Mouse (Mus musculus) hindbrain, embryonic 11.5 days (tissue): Measurements from ENCODE around the gene Spdye4a. TPM values are rescaled to one million over a fixed set of nuclear protein-coding genes. Genes with fewer than 3 reads are reported as not detected.

Source experiments
- ATAC-seq: fragments of 200-750 bp; cut with Nextera tagmentation; 2 replicates; pipeline ENCODE4 v1.8.0; 2017; ENCODE audit warnings: mild to moderate bottlenecking, moderate TSS enrichment, moderate library complexity; ENCODE audit not compliant: low FRiP score
- DNase-seq: peaks from one replicate; pipeline ENCODE4 v3.0.0-alpha.2; 2015; ENCODE audit warnings: low spot score
- H3K27ac ChIP-seq: fragments of 300-500 bp; sonication (generic); 2 replicates; pipeline ENCODE4 v1.5.1; 2014; ENCODE audit warnings: mild to moderate bottlenecking, low read depth, low read length
- H3K27me3 ChIP-seq: fragments of 300-500 bp; sonication (generic); 2 replicates; pipeline ENCODE4 v1.6.1; 2014; ENCODE audit warnings: mild to moderate bottlenecking, low read length, moderate library complexity, mixed read lengths; ENCODE audit not compliant: control insufficient read depth, insufficient read depth
- H3K36me3 ChIP-seq: fragments of 300-500 bp; sonication (generic); 2 replicates; pipeline ENCODE4 v1.6.1; 2014; ENCODE audit warnings: mild to moderate bottlenecking, low read length, moderate library complexity, mixed read lengths; ENCODE audit not compliant: control insufficient read depth, insufficient read depth
- H3K4me1 ChIP-seq: fragments of 300-500 bp; sonication (generic); replicated peaks from 2 replicates; pipeline ENCODE4 v1.6.1; 2014; ENCODE audit warnings: low read length, mixed read lengths; ENCODE audit not compliant: control insufficient read depth, insufficient read depth
- H3K4me2 ChIP-seq: fragments of 300-500 bp; sonication (generic); replicated peaks from 2 replicates; pipeline ENCODE4 v1.6.1; 2014; ENCODE audit warnings: mild to moderate bottlenecking, low read depth, low read length
- H3K4me3 ChIP-seq: fragments of 300-500 bp; sonication (generic); 2 replicates; pipeline ENCODE4 v1.5.1; 2014; ENCODE audit warnings: low read depth, low read length
- H3K9ac ChIP-seq: fragments of 300-500 bp; sonication (generic); 2 replicates; pipeline ENCODE4 v1.6.1; 2014; ENCODE audit warnings: low read depth, low read length
- H3K9me3 ChIP-seq: fragments of 300-500 bp; sonication (generic); 2 replicates; pipeline ENCODE4 v1.6.1; 2016; ENCODE audit warnings: low read length; ENCODE audit not compliant: control insufficient read depth
- WGBS: fragments of 180-500 bp; shearing (Covaris S2); extraction: QIAGEN DNeasy Blood & Tissue Kit; methylation state at CpG from one replicate; pipeline ENCODE4 v1.1.7; 2014; 5-methylcytosine and 5-hydroxymethylcytosine counted together
- polyA plus RNA-seq: library from polyadenylated mRNA; unstranded; fragments of >200 nt; fragmentation: Nextera tagmentation; extraction: Ambion mirVana; gene quantifications from 2 replicates; pipeline ENCODE4 v1.2.1, GENCODE M21; 2014

Gene Spdye4a
- polyA plus RNA-seq, 1 experiment from 2014 or later = not detected

DNA sequence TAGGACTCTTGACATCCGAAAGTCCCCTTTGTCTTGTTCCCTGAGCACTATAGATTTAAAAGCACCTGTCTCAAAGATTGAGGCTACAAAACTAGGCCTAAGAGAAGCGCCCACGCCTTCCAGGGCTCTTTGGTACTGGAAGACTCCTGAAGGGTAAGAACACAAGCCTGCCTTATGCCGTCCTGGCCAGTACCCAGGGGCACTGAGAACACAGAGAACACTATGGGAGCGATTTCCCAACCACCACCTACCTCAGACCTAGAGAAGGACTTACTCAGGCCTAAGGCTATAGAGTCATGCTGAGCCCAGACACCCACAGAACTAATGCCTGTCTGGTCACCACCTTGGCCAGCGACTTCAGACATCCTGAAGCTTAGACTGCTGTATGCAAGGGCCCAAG is 40.1 kb upstream of the Spdye4a start:
- Histone ChIP-seq H3K9me3 (no peaks in the 10 kb centered on the region), H3K4me3 (no peak overlapping the region), H3K9ac (no peak overlapping the region), H3K4me1 (peaks cover 8% of the 10 kb centered on the region; the same call in 1 of the 2 replicates), H3K36me3 (no peaks in the 10 kb centered on the region; the same call in 1 of the 2 replicates), H3K27me3 (no peaks in the 10 kb centered on the region), H3K4me2 (no peak overlapping the region), H3K27ac (no peak overlapping the region)
- 82% methylated on average over 6 of the region's 6 CpGs for WGBS
- DNase-seq (no peak), ATAC-seq (no peak)

DNA sequence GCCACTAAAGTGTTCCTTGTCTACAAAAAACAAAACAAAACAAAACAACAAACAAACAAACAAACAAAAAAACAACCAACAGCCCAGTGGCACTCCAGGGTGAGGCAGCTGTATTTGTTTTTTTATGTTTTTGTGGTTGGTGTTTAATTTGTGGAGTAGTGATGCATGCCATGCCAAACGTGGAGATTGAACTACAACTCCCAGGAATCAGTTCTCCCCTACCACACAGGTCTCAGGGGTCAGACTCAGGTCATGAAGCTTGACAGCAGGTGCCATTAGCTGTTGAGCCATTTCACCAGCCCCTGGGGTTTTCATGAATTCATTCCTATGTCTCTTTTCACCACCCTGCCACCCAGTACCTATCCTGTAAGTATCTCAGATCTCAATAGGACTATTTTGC is 38.7 kb upstream of the Spdye4a start:
- ATAC-seq = no peak
- H3K36me3 ChIP-seq = peaks cover 3% of the 10 kb centered on the region; the same call in 1 of the 2 replicates
- no peak overlapping the region for H3K4me3 ChIP-seq
- DNase-seq = no peak
- no peak overlapping the region for H3K4me2 ChIP-seq
- peaks cover 5% of the 10 kb centered on the region; the same call in 1 of the 2 replicates for H3K4me1 ChIP-seq
- H3K27ac ChIP-seq = no peak overlapping the region
- H3K27me3 ChIP-seq = no peaks in the 10 kb centered on the region
- H3K9me3 ChIP-seq = no peaks in the 10 kb centered on the region
- WGBS = 55% methylated on average over 1 of the region's 1 CpGs
- no peak overlapping the region for H3K9ac ChIP-seq

DNA sequence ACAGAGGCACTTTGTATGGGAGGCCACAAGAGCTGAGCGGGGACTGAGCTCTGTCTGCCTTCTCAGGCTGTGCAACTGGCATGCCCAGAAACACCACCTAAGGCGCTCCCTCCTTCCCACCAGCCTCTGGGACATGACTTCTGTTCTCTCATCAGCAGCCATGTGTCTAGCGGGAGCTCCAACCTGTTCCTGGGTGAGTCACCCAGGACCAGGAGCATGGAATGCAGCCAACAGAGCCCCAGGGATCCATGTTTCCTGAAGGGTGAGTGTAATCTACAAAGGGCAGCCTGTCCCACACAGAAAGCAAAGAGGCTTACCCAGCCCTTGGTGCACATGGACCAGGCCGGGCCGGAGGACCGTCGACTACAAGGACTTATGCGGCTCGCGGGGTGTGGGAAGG is 38.0 kb upstream of the Spdye4a start:
- no peak overlapping the region for H3K27ac ChIP-seq
- no peak overlapping the region for H3K4me3 ChIP-seq
- no peaks in the 10 kb centered on the region for H3K27me3 ChIP-seq
- no peaks in the 10 kb centered on the region for H3K9me3 ChIP-seq
- H3K36me3 ChIP-seq = peaks cover 4% of the 10 kb centered on the region; the same call in 1 of the 2 replicates
- DNase-seq (no peak), ATAC-seq (no peak)
- WGBS = 91% methylated on average over 10 of the region's 10 CpGs
- no peak overlapping the region for H3K4me2 ChIP-seq
- no peak overlapping the region for H3K9ac ChIP-seq
- peaks cover 5% of the 10 kb centered on the region; the same call in 1 of the 2 replicates for H3K4me1 ChIP-seq

DNA sequence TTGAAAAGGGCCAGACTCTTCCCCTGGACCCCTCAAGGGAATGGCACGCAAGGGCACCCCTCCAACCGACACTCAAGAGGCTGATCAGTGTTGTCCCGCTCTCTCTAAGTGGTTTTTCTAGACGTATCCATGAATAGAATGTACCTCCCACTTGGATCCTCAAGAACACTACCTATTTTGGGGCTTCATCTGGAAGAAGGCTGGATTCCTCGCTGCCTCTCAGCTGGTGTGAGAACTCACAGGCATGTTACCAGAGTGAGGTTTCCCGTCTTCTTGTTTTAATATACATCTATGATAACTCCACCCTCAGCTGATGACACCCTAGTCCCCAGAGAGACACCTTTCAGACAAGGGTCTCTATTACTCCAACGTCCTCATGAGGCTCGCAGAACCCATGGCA is 34.9 kb upstream of the Spdye4a start:
- no peak overlapping the region for H3K4me2 ChIP-seq
- H3K36me3 ChIP-seq = peaks cover 6% of the 10 kb centered on the region; the same call in 1 of the 2 replicates
- 93% methylated on average over 8 of the region's 8 CpGs for WGBS
- no peaks in the 10 kb centered on the region for H3K4me1 ChIP-seq
- no peak overlapping the region for H3K4me3 ChIP-seq
- H3K27me3 ChIP-seq = peaks cover 13% of the 10 kb centered on the region
- DNase-seq (no peak), ATAC-seq (no peak)
- H3K9ac ChIP-seq = no peak overlapping the region
- no peak overlapping the region for H3K27ac ChIP-seq
- no peaks in the 10 kb centered on the region for H3K9me3 ChIP-seq

DNA sequence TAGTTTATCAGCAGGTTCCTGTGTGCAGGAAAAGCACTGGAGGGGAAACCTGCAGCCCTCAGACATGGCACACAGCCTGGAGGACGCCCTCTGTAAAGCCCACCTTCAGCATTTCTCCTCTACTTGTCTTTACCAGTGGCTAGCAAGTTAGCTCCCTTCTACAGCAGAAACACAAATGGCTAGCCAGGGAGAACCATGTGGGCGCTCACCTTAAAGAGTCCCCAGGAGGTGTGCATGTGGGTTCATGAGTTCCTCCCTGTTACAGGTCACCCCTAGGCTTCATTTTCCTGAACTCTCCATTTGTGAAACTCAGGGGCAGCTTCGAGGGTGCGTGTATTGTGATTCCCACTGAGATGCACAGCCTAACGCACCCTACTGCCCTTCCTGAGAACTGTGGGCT is 29.1 kb upstream of the Spdye4a start:
- Histone ChIP-seq H3K27me3 (peaks cover 64% of the 10 kb centered on the region), H3K9me3 (no peaks in the 10 kb centered on the region), H3K4me2 (no peak overlapping the region), H3K4me3 (no peak overlapping the region), H3K27ac (no peak overlapping the region), H3K4me1 (peaks cover 15% of the 10 kb centered on the region), H3K9ac (no peak overlapping the region), H3K36me3 (0 out of 2 replicates have a peak, but pooled peaks cover 8% of the 10 kb centered on the region)
- DNase-seq = peak; percentile 11
- ATAC-seq = no peak
- 69% methylated on average over 5 of the region's 5 CpGs for WGBS

DNA sequence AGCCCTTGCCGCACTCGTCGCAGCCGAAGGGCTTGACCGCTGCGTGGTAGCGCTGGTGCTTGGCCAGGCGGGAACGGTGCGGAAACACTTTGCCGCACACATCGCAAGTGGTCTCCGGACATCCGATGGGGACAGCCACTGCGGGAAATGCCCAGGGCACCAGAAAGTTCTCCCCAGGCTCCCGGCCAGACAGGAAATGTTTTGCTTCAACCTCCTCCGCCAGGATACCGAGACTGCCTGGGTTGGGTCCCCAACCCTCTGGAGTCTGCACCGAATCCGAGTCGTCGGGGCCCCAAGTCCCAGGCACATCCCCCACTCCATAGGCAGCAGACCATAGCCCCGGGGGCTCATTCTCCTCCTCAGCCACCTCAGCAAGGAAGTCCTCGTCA is 28.4 kb upstream of the Spdye4a start:
- H3K9ac ChIP-seq = no peak overlapping the region
- H3K27ac ChIP-seq = no peak overlapping the region
- ATAC-seq (0 out of 2 replicates have a peak, but pooled peaks have one; percentile 8), DNase-seq (no peak)
- no peaks in the 10 kb centered on the region for H3K9me3 ChIP-seq
- H3K4me3 ChIP-seq = no peak overlapping the region
- H3K36me3 ChIP-seq = 0 out of 2 replicates have a peak, but pooled peaks cover 5% of the 10 kb centered on the region
- peaks cover 15% of the 10 kb centered on the region for H3K4me1 ChIP-seq
- 9% methylated on average over 24 of the region's 24 CpGs for WGBS
- H3K27me3 ChIP-seq = peaks cover 64% of the 10 kb centered on the region
- peak overlapping the region; percentile 7; the same call in 1 of the 2 replicates for H3K4me2 ChIP-seq

DNA sequence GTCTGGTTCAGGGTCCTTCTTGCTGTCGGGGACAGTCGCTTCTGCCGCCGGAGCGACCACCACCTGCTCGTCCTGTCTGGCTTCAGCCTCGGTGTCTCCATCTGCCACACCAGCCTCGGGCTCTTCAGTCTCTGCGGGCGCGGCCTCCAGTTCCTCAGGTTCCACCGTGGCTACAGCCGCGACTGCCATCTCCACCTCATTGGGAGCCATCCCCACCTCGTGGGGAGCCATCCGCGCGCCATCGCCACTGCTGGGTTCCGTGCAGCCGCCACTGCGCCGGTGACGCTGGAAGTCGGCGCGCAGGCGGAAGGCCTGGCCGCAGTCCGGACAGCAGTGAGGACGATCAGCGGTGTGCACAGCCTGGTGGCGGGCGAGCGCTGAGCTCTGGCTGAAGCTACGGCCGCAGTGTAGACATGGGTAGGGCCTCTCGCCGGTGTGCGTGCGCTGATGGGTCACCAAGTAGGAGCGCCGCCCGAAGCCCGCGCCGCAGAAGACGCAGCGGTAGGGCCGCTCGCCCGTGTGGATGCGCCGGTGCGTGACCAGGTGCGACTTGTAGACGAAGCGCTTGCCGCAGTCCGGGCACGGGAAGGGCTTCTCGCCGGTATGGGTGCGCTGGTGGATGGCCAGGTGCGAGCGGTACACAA is 27.9 kb upstream of the Spdye4a start:
- Histone ChIP-seq H3K9me3 (no peaks in the 10 kb centered on the region), H3K27ac (no peak overlapping the region), H3K4me1 (peaks cover 15% of the 10 kb centered on the region), H3K9ac (no peak overlapping the region), H3K36me3 (0 out of 2 replicates have a peak, but pooled peaks cover 5% of the 10 kb centered on the region), H3K4me3 (peak overlapping the region; percentile 35; the same call in 1 of the 2 replicates), H3K4me2 (peak overlapping the region; percentile 7; the same call in 1 of the 2 replicates), H3K27me3 (peaks cover 64% of the 10 kb centered on the region)
- WGBS = 4% methylated on average over 66 of the region's 66 CpGs
- DNase-seq = no peak
- peak; percentile 19; the same call in 1 of the 2 replicates for ATAC-seq

DNA sequence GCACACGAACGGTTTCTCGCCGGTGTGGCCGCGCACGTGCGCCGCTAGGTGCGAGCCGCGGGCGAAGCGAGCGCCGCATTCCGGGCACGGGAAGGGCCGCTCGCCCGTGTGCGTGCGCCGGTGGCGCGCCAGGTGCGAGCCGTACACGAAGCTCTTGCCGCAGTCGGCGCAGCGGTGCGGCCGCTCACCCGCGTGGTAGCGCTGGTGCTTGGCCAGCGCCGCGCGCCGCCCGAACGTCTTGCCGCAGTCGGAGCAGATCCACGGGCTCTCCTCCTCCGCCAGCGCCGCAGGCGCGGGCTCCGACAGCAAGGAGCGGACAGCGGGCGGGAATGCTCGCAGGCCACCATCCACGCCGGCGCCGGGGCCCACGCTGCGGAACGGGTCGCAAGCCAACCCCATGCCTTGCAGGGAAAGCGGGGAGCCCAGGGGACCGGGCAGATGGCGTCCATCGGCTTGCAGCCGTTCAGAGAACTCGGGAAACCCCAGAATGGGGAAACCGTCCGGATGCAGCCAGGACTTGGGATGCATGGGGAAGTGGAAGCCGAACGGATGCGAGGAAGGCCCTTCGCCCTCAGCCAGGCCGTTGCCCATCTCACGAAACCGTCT is 27.3 kb upstream of the Spdye4a start:
- DNase-seq (peak; percentile 69), ATAC-seq (0 out of 2 replicates have a peak, but pooled peaks have one; percentile 22)
- H3K9ac ChIP-seq = peak overlapping the region; percentile 15; the same call in 1 of the 2 replicates
- peaks cover 64% of the 10 kb centered on the region for H3K27me3 ChIP-seq
- peaks cover 15% of the 10 kb centered on the region for H3K4me1 ChIP-seq
- H3K27ac ChIP-seq = no peak overlapping the region
- 0 out of 2 replicates have a peak, but pooled peaks cover 5% of the 10 kb centered on the region for H3K36me3 ChIP-seq
- peak overlapping the region; percentile 70 for H3K4me2 ChIP-seq
- 4% methylated on average over 56 of the region's 81 CpGs for WGBS
- H3K9me3 ChIP-seq = no peaks in the 10 kb centered on the region
- H3K4me3 ChIP-seq = peak overlapping the region; percentile 35
